Mouse (Mus musculus) stomach, postnatal 0 days (tissue): ENCODE results near the gene Ktn1.

ENCODE experiments used
- CTCF ChIP-seq: IDR thresholded peaks from 2 replicates; pipeline ENCODE4 v1.5.1; 2016; ENCODE audit warnings: antibody characterized with exemption, low read depth, mild to moderate bottlenecking, moderate library complexity
- EP300 ChIP-seq: optimal IDR thresholded peaks from 2 replicates; pipeline ENCODE3; 2016; ENCODE audit warnings: antibody characterized with exemption

GRCm38 (mm10) chr14:47651272-47651671, 3.0 kb downstream of the Ktn1 start:
- TF ChIP-seq CTCF (no peak), EP300 (no peak)
